Mouse (Mus musculus) layer of hippocampus, adult 11-12 months (tissue): Measurements from ENCODE around the gene Arfip1.

ENCODE experiments used
- DNase-seq: peaks from one replicate; pipeline ENCODE4 v3.0.0; 2022; ENCODE audit warnings: low spot score

Arfip1 gene

GRCm38 (mm10) chr3:84582023-84582912 is at the start of gene Arfip1:
TSS of gene Arfip1 (minus strand) at chr3:84582625.
- DNase-seq = peak; percentile 96

GRCm38 (mm10) chr3:84631586-84631985 is 49.2 kb upstream of the Arfip1 start:
- DNase-seq = no peak

DNA sequence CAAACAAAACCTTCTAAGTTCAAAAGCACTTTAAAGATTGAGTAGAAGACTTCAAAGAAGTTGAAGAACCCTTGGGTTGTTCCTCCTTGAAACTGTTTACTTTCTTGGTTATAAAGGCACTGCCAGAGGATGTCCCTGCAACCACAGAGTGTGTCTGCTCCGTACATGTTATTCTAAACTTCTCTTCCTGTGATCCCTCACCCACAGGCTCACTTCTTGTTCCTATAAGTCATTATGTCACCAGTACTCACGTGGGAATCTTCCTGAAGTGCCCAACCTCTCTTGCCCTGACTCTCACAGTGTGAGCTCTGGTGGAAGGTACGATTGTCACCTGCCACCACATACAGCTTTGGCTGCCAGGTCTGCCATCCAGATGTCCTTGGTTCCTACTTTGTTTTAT is 39.6 kb upstream of the Arfip1 start:
- DNase-seq = no peak

- DNase-seq = no peak
These were observed 37.3 kb upstream of the Arfip1 start for GRCm38 (mm10) chr3:84619725-84620124.

- DNase-seq = no peak
These were observed 36.6 kb upstream of the Arfip1 start for GRCm38 (mm10) chr3:84619056-84619455.

DNA sequence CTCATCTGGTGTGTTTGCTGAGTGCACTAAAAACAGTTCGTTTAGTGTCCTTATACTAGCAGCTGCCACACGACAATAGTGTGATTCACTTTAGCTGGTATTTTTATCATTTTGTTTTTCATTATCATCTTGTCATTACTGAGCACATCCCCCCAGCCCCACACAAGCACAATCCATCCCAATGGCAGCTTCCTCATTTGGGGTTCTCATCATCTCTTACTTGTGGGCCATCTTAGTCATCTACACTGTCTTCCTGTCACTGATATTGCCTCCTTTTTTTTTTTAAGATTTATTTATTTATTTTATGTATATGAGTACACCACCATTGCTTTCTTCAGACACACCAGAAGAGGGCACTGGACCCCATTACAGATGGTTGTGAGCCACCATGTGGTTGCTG is 36.2 kb upstream of the Arfip1 start:
- DNase-seq = no peak

- DNase-seq = no peak
These were observed 33.4 kb upstream of the Arfip1 start for GRCm38 (mm10) chr3:84615856-84616225.

- DNase-seq = peak; percentile 43
These were observed 32.8 kb upstream of the Arfip1 start for GRCm38 (mm10) chr3:84615050-84615855.

DNA sequence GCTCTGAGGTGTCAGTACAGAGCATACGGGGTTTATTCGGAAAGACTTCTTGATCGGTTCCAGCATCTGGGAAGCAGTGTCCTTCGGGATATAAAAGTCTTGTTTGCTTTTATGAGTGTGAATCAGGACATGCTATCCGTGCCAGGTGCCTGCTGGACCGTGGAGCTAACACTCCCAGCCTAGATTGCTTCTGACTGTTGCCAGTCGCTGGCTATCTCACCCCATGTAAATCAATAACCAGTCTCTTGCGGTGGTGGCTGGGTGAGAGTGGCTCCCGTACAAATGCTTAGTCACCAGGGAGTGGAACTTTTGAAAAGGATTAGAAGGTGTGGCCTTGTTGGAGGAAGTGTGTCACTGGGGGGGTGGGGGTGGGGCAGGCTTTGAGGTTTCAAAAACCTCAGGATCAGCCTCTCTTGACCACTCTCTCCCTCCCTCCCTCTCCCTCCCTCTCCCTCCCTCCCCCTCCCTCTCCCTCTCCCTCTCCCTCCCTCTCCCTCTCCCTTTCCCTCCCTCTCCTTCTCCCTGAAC is 27.8 kb upstream of the Arfip1 start:
- no peak for DNase-seq

GRCm38 (mm10) chr3:84603212-84603611 is 20.8 kb upstream of the Arfip1 start:
- no peak for DNase-seq

DNA sequence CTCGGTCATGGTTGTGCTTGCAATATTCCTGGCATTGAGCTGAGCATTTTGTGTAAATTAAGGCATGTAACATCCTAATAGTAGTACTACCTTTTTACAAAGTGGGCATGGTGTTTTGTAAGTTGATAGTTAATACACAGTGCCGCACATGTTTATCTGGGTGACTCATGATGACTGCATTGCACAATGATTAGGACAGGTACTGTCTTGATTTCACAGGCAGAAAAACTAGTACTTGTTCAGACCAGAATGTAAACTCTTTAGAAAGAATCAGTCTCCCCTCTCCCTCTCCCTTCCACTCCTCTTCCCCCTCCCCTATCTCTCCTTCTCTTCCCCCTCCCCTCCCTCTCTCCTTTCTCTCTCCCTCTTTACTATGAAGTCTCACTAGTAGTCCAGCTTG is 20.3 kb upstream of the Arfip1 start:
- no peak for DNase-seq

GRCm38 (mm10) chr3:84601870-84602495 is 19.6 kb upstream of the Arfip1 start:
- DNase-seq = no peak

- DNase-seq = no peak
These were observed 16.3 kb upstream of the Arfip1 start for GRCm38 (mm10) chr3:84598756-84599155.

- DNase-seq = no peak
These were observed 15.7 kb upstream of the Arfip1 start for GRCm38 (mm10) chr3:84597996-84598734.

DNA sequence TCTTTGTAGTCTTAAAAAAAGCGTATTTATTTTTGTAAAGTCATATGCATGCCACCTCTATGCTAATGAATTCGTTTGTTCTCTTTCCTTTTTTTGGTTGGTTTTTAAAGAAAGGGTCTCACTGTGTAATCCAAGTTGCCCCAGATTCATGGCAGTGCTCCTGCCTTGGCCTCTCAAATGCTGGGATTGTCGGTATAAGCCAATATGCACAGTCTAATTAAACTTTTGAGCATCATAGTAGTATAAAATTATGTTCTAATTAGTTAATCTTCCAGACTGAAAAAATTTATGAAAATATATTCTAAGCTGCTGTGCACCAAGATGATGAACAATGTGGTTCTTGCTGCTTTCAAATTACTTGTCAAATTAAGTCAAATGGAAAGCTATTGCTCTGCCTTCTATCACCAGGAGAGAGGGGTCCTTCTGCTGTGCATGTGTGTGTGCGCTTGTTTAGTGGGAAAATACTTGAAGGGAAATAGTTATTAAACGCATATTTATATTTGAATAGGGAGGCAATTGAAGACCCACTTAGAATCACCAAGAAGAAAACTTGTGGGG is 13.3 kb upstream of the Arfip1 start:
- no peak for DNase-seq

- DNase-seq = peak; percentile 28
These were observed 12.7 kb upstream of the Arfip1 start for GRCm38 (mm10) chr3:84594894-84595676.

DNA sequence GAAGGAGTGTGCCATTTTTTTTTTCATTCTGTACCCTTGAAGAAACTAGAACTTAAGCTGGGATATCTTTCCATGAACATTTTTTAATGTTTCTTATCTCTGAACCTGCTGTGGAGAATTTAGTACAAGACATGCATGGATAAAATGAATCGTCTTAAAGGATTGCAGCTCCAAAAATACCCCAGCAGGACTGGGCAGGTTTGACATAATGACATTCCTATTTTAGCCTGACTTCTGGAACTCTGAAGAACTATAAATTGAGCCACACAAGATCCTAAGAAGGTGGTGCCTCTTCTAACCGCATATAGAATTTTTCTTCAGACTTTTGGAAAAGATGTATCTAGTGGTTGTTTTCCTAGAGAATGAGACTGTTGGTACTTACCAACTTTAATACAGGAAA is 10.8 kb upstream of the Arfip1 start, which contains the start of gene Tigd4:
TSS of gene Tigd4 (plus strand) at position 301 of the 400 bp plus-strand sequence.
- DNase-seq = no peak

DNA sequence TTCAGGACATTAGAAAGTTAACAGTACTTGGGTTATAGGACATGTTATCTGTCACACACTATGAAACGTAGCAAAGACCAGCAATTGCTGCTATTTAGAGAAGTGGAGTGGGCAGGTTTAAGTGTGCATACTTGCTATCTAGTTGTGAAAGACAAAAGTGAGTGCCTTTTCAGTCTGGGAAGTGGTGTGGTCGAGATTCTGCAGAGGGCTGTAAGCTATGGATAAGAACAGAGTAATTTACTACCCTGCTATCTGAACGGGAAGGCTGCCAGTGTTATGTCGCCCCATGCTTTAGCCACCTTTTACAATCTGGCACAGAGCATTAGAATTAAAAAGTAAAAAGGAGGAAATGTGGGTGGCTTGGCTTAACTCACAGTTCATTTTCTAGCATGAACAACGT is 4.3 kb upstream of the Arfip1 start:
- no peak for DNase-seq

DNA sequence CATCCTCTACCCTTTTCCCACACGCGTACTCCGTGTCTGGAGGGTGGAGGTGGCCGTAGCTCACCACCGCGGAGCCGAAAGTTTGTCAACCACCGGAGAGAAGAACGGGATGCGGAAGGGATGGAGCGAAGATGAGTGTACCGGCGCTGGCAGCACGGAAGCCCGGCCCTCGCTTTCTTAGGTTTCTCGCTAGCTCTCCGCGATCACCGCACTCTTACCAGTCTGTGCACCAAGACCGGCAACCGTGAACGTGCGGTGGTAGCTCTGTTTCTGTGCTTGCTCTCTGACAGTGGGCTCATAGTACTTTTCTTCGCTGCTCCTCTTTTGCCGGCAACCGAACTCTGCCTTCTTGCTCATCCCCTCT is 470 bp upstream of the Arfip1 start:
- no peak for DNase-seq

DNA sequence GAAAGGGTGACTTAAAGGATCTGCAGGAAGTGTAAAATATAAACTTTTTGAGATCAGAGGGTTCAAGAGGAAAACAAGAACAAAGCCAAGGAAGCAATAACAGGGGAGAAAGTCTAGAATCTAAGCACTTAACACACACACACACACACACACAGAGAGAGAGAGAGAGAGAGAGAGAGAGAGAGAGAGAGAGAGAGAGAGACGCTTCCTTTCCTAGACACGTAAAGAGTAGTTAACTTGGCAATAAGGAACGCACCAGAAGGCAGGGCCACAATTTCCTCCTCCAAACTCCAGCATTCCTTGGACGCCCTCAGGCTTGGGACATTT is 766 bp downstream of the Arfip1 start:
- DNase-seq = no peak

GRCm38 (mm10) chr3:84580716-84581115 is 1.7 kb downstream of the Arfip1 start:
- no peak for DNase-seq
